Mouse (Mus musculus) midbrain, embryonic 13.5 days (tissue): ENCODE results near the gene Ak3. TPM values are rescaled to one million over a fixed set of nuclear protein-coding genes. Genes with fewer than 3 reads are reported as not detected.

ENCODE experiments used
- ATAC-seq: fragments of 200-750 bp; cut with Nextera tagmentation; 2 replicates; pipeline ENCODE4 v1.8.0; 2017; ENCODE audit warnings: mild to moderate bottlenecking, moderate TSS enrichment, moderate library complexity
- H3K27ac ChIP-seq: fragments of 300-500 bp; sonication (generic); 2 replicates; pipeline ENCODE4 v1.5.1; 2015; ENCODE audit warnings: inconsistent platforms, mild to moderate bottlenecking, moderate library complexity
- H3K27me3 ChIP-seq: fragments of 300-500 bp; sonication (generic); 2 replicates; pipeline ENCODE4 v1.6.1; 2015; ENCODE audit warnings: mild to moderate bottlenecking, inconsistent platforms
- H3K36me3 ChIP-seq: fragments of 300-500 bp; sonication (generic); 2 replicates; pipeline ENCODE4 v1.6.1; 2015; ENCODE audit warnings: mild to moderate bottlenecking, inconsistent platforms
- H3K4me1 ChIP-seq: fragments of 300-500 bp; sonication (generic); replicated peaks from 2 replicates; pipeline ENCODE4 v1.6.1; 2015; ENCODE audit warnings: inconsistent platforms
- H3K4me2 ChIP-seq: fragments of 300-500 bp; sonication (generic); replicated peaks from 2 replicates; pipeline ENCODE4 v1.6.1; 2015; ENCODE audit warnings: moderate library complexity, mild to moderate bottlenecking, inconsistent platforms
- H3K4me3 ChIP-seq: fragments of 300-500 bp; sonication (generic); replicated peaks from 2 replicates; pipeline ENCODE4 v1.5.1; 2015; ENCODE audit warnings: mild to moderate bottlenecking, inconsistent platforms
- H3K9ac ChIP-seq: fragments of 300-500 bp; sonication (generic); replicated peaks from 2 replicates; pipeline ENCODE4 v1.6.1; 2015; ENCODE audit warnings: mild to moderate bottlenecking, inconsistent platforms
- H3K9me3 ChIP-seq: fragments of 300-500 bp; sonication (generic); 2 replicates; pipeline ENCODE4 v1.6.1; 2016; ENCODE audit warnings: mild to moderate bottlenecking, inconsistent platforms
- WGBS: fragments of 180-500 bp; shearing (Covaris S2); methylation state at CpG from one replicate; pipeline ENCODE4 v1.1.7; 2015; 5-methylcytosine and 5-hydroxymethylcytosine counted together
- polyA plus RNA-seq: library from polyadenylated mRNA; unstranded; fragments of >200 nt; fragmentation: Nextera tagmentation; extraction: Ambion mirVana; gene quantifications from 2 replicates; pipeline ENCODE4 v1.2.1, GENCODE M21; 2015

Gene Ak3
- polyA plus RNA-seq, 1 experiment from 2014 or later, result 58.0 TPM

GRCm38 (mm10) chr19:29055469-29055868, 7.7 kb upstream of the Ak3 start:
- Histone ChIP-seq H3K27me3 (no peaks in the 10 kb centered on the region), H3K4me2 (no peak overlapping the region), H3K27ac (no peak overlapping the region), H3K4me3 (no peak overlapping the region), H3K9me3 (no peaks in the 10 kb centered on the region), H3K4me1 (no peaks in the 10 kb centered on the region), H3K36me3 (no peaks in the 10 kb centered on the region), H3K9ac (no peak overlapping the region)
- ATAC-seq, result no peak
- WGBS, result 91% methylated on average over 4 of the region's 4 CpGs

- ATAC-seq, result no peak
- no peak overlapping the region for H3K4me3 ChIP-seq
- no peaks in the 10 kb centered on the region for H3K4me1 ChIP-seq
- H3K4me2 ChIP-seq, result no peak overlapping the region
- no peaks in the 10 kb centered on the region for H3K36me3 ChIP-seq
- no peaks in the 10 kb centered on the region for H3K9me3 ChIP-seq
- no peak overlapping the region for H3K27ac ChIP-seq
- 85% methylated on average over 6 of the region's 6 CpGs for WGBS
- H3K27me3 ChIP-seq, result no peaks in the 10 kb centered on the region
- H3K9ac ChIP-seq, result no peak overlapping the region
These were observed 6.8 kb upstream of the Ak3 start for GRCm38 (mm10) chr19:29054594-29054993.

GRCm38 (mm10) chr19:29052786-29053185, 5.0 kb upstream of the Ak3 start:
- WGBS, result 92% methylated on average over 12 of the region's 12 CpGs
- Histone ChIP-seq H3K27me3 (peaks cover 7% of the 10 kb centered on the region; the same call in 1 of the 2 replicates), H3K9ac (no peak overlapping the region), H3K4me2 (no peak overlapping the region), H3K36me3 (no peaks in the 10 kb centered on the region), H3K4me3 (no peak overlapping the region), H3K4me1 (0 out of 2 replicates have a peak, but pooled peaks cover 2% of the 10 kb centered on the region), H3K27ac (no peak overlapping the region), H3K9me3 (no peaks in the 10 kb centered on the region)
- no peak for ATAC-seq

GRCm38 (mm10) chr19:29050186-29050980, 2.6 kb upstream of the Ak3 start:
- Histone ChIP-seq H3K27me3 (peaks cover 7% of the 10 kb centered on the region; the same call in 1 of the 2 replicates), H3K4me3 (no peak overlapping the region), H3K9me3 (no peaks in the 10 kb centered on the region), H3K27ac (no peak overlapping the region), H3K4me2 (no peak overlapping the region), H3K9ac (no peak overlapping the region), H3K36me3 (no peaks in the 10 kb centered on the region), H3K4me1 (peaks cover 15% of the 10 kb centered on the region)
- WGBS, result 78% methylated on average over 9 of the region's 9 CpGs
- no peak for ATAC-seq

- no peaks in the 10 kb centered on the region for H3K36me3 ChIP-seq
- no peak overlapping the region for H3K4me3 ChIP-seq
- H3K4me2 ChIP-seq, result no peak overlapping the region
- no peak for ATAC-seq
- WGBS, result 78% methylated on average over 12 of the region's 12 CpGs
- no peaks in the 10 kb centered on the region for H3K9me3 ChIP-seq
- H3K27me3 ChIP-seq, result peaks cover 7% of the 10 kb centered on the region; the same call in 1 of the 2 replicates
- H3K27ac ChIP-seq, result no peak overlapping the region
- H3K9ac ChIP-seq, result no peak overlapping the region
- H3K4me1 ChIP-seq, result peaks cover 19% of the 10 kb centered on the region
These were observed 1.8 kb upstream of the Ak3 start for GRCm38 (mm10) chr19:29049401-29050075.

GRCm38 (mm10) chr19:29046961-29047333, 814 bp downstream of the Ak3 start:
- ATAC-seq, result no peak
- H3K9ac ChIP-seq, result peak overlapping the region; percentile 73
- H3K36me3 ChIP-seq, result no peaks in the 10 kb centered on the region
- peak overlapping the region; percentile 59 for H3K4me2 ChIP-seq
- no peaks in the 10 kb centered on the region for H3K9me3 ChIP-seq
- H3K27me3 ChIP-seq, result peaks cover 7% of the 10 kb centered on the region; the same call in 1 of the 2 replicates
- H3K4me1 ChIP-seq, result peaks cover 26% of the 10 kb centered on the region
- 28% methylated on average over 4 of the region's 4 CpGs for WGBS
- H3K4me3 ChIP-seq, result peak overlapping the region; percentile 58
- H3K27ac ChIP-seq, result peak overlapping the region; percentile 63

GRCm38 (mm10) chr19:29045956-29046650, 1.7 kb downstream of the Ak3 start:
- Histone ChIP-seq H3K4me1 (peaks cover 26% of the 10 kb centered on the region), H3K27ac (no peak overlapping the region), H3K4me2 (peak overlapping the region; percentile 59), H3K4me3 (peak overlapping the region; percentile 58), H3K27me3 (peaks cover 7% of the 10 kb centered on the region; the same call in 1 of the 2 replicates), H3K9ac (no peak overlapping the region; the same call in 1 of the 2 replicates), H3K9me3 (no peaks in the 10 kb centered on the region), H3K36me3 (no peaks in the 10 kb centered on the region)
- no peak for ATAC-seq
- 49% methylated on average over 15 of the region's 15 CpGs for WGBS

GRCm38 (mm10) chr19:29045369-29045768, 2.4 kb downstream of the Ak3 start:
- 29% methylated on average over 4 of the region's 4 CpGs for WGBS
- peaks cover 7% of the 10 kb centered on the region; the same call in 1 of the 2 replicates for H3K27me3 ChIP-seq
- H3K9ac ChIP-seq, result no peak overlapping the region
- no peak overlapping the region for H3K27ac ChIP-seq
- 0 out of 2 replicates have a peak overlapping the region, but pooled peaks have one; percentile 58 for H3K4me3 ChIP-seq
- no peaks in the 10 kb centered on the region for H3K36me3 ChIP-seq
- peaks cover 26% of the 10 kb centered on the region for H3K4me1 ChIP-seq
- H3K4me2 ChIP-seq, result 0 out of 2 replicates have a peak overlapping the region, but pooled peaks have one; percentile 59
- ATAC-seq, result no peak
- H3K9me3 ChIP-seq, result no peaks in the 10 kb centered on the region

- no peaks in the 10 kb centered on the region for H3K9me3 ChIP-seq
- no peak overlapping the region for H3K4me3 ChIP-seq
- no peak overlapping the region for H3K9ac ChIP-seq
- no peak overlapping the region for H3K27ac ChIP-seq
- peaks cover 7% of the 10 kb centered on the region; the same call in 1 of the 2 replicates for H3K27me3 ChIP-seq
- no peaks in the 10 kb centered on the region for H3K36me3 ChIP-seq
- H3K4me1 ChIP-seq, result peaks cover 26% of the 10 kb centered on the region
- ATAC-seq, result no peak
- peak overlapping the region; percentile 18 for H3K4me2 ChIP-seq
- WGBS, result 9% methylated on average over 9 of the region's 9 CpGs
These were observed 3.4 kb downstream of the Ak3 start for GRCm38 (mm10) chr19:29044353-29044768.

- ATAC-seq, result no peak
- Histone ChIP-seq H3K4me3 (no peak overlapping the region), H3K27me3 (no peaks in the 10 kb centered on the region), H3K4me2 (no peak overlapping the region), H3K4me1 (peaks cover 23% of the 10 kb centered on the region), H3K27ac (no peak overlapping the region), H3K9me3 (no peaks in the 10 kb centered on the region), H3K36me3 (no peaks in the 10 kb centered on the region), H3K9ac (no peak overlapping the region)
- 93% methylated on average over 9 of the region's 9 CpGs for whole genome bisulfite sequencing
These were observed 5.1 kb downstream of the Ak3 start for GRCm38 (mm10) chr19:29042647-29043046.

- Histone ChIP-seq H3K9ac (no peak overlapping the region), H3K27me3 (no peaks in the 10 kb centered on the region), H3K4me3 (no peak overlapping the region), H3K4me1 (peaks cover 23% of the 10 kb centered on the region), H3K4me2 (no peak overlapping the region), H3K36me3 (peaks cover 3% of the 10 kb centered on the region; the same call in 1 of the 2 replicates), H3K9me3 (no peaks in the 10 kb centered on the region), H3K27ac (no peak overlapping the region)
- 90% methylated on average over 6 of the region's 6 CpGs for WGBS
- no peak for ATAC-seq
These were observed 5.6 kb downstream of the Ak3 start for GRCm38 (mm10) chr19:29042143-29042542.

GRCm38 (mm10) chr19:29040206-29040605, 7.6 kb downstream of the Ak3 start:
- no peak for ATAC-seq
- no peak overlapping the region for H3K4me3 ChIP-seq
- H3K9me3 ChIP-seq, result no peaks in the 10 kb centered on the region
- peaks cover 10% of the 10 kb centered on the region for H3K4me1 ChIP-seq
- peaks cover 9% of the 10 kb centered on the region; the same call in 1 of the 2 replicates for H3K36me3 ChIP-seq
- no peak overlapping the region for H3K27ac ChIP-seq
- WGBS, result 90% methylated on average over 4 of the region's 4 CpGs
- H3K27me3 ChIP-seq, result no peaks in the 10 kb centered on the region
- no peak overlapping the region for H3K9ac ChIP-seq
- no peak overlapping the region for H3K4me2 ChIP-seq
